In the genomic region with DNA sequence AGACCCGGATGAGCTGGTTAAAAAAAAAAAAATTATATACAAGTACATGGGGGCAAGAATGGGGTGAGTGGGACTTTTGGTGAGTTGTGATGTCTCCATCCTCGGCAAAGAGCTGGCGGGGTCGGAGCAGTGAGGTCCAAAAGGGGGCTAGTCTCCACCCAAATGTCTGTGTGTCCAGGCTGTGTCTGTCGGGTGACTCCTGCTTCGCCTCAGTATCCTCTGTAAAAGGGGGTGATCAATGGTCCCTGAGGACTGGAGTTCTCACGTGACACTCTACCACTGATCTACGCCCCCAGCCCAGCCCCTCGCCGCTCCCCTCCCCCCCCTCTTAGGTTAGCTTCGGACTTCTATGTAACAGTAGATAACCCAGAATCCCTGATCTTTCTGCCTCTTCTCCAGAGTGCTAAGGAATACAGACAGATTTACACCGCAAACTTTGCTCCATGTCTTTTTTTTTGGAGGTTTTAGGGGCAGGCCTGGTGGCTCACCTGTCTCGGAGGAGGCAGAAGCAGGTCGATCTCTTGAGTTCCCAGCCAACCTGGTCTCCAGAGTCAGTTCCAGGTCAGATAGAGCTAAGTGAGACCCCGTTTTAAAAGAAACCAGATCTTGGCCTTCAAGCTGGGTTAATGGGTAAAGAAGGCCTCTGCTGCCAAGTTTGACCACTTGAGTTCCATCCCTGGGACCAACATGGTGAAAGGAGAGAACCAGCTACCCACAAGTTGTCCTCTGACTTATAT, we compare ENCODE assay signal across 9 mouse cellular contexts. TPM values are rescaled to one million over a fixed set of nuclear protein-coding genes. Genes with fewer than 3 reads are reported as not detected.
DNase-seq lines count a peak whose midpoint lies in the region; ATAC-seq lines count a peak whose summit lies in the region.
"Had no signal": no experiment of that assay in that cellular context is flagged by ENCODE, and none has a peak within 500 bp of the region (broad histone marks: within the 10 kb centered on the region; RNA-seq: fewer than 3 reads in every experiment).

No protein-coding gene starts in this region.

- peak overlapping the region; percentile 97 for H3K27ac ChIP-seq in heart, embryonic 10.5 days
- no peak overlapping the region; the same call in 1 of the 2 replicates for H3K27ac ChIP-seq in forebrain, embryonic 14.5 days (ENCODE audit: low read depth, low read length)
- peak overlapping the region; percentile 91 for H3K27ac ChIP-seq in liver, embryonic 15.5 days (replicated peaks)

- H3K27me3 ChIP-seq in heart, embryonic 10.5 days (ENCODE audit: insufficient read depth, poor library complexity, severe bottlenecking) = peaks cover 13% of the 10 kb centered on the region
- H3K27me3 ChIP-seq in forebrain, embryonic 14.5 days (replicated peaks; ENCODE audit: control insufficient read depth, insufficient read depth, low read length) = no peaks in the 10 kb centered on the region
- H3K27me3 ChIP-seq in liver, embryonic 15.5 days = no peaks in the 10 kb centered on the region
- H3K27me3 ChIP-seq: Patski had no signal

- no peak for DNase-seq in heart, embryonic 10.5 days (ENCODE audit: low spot score)
- no peak for DNase-seq in heart, adult 18-20 months
- peak; percentile 67 for DNase-seq in ES-CJ7 (ENCODE audit: low read depth, low spot score)
- no peak for DNase-seq in forebrain, embryonic 14.5 days (ENCODE audit: low spot score)
- DNase-seq in left cerebral cortex, postnatal 4 days = no peak
- no peak for DNase-seq in frontal cortex, postnatal 14 days (ENCODE audit: low spot score in 2 of 2)
- no peak for DNase-seq in layer of hippocampus, postnatal 10 days (ENCODE audit: low spot score in 2 of 2)

- 47% methylated on average over 15 of the region's 15 CpGs for WGBS in heart, embryonic 10.5 days
- WGBS in forebrain, embryonic 14.5 days = 65% methylated on average over 15 of the region's 15 CpGs
- 44% methylated on average over 15 of the region's 15 CpGs for WGBS in liver, embryonic 15.5 days (ENCODE audit: insufficient replicate concordance)

- peaks cover 27% of the 10 kb centered on the region for H3K36me3 ChIP-seq in heart, embryonic 10.5 days
- H3K36me3 ChIP-seq in forebrain, embryonic 14.5 days (ENCODE audit: control insufficient read depth, insufficient read depth, low read length) = peaks cover 26% of the 10 kb centered on the region
- H3K36me3 ChIP-seq in liver, embryonic 15.5 days (replicated peaks) = peaks cover 33% of the 10 kb centered on the region

- H3K9ac ChIP-seq in forebrain, embryonic 14.5 days (ENCODE audit: low read length) = peak overlapping the region; percentile 81; the same call in 1 of the 2 replicates
- peak overlapping the region; percentile 74; the same call in 1 of the 2 replicates for H3K9ac ChIP-seq in liver, embryonic 15.5 days

- peaks cover 53% of the 10 kb centered on the region for H3K4me1 ChIP-seq in heart, embryonic 10.5 days
- peaks cover 7% of the 10 kb centered on the region; the same call in 1 of the 2 replicates for H3K4me1 ChIP-seq in forebrain, embryonic 14.5 days (ENCODE audit: control insufficient read depth, insufficient read depth, low read length)
- peaks cover 57% of the 10 kb centered on the region for H3K4me1 ChIP-seq in liver, embryonic 15.5 days (replicated peaks)

- ATAC-seq in forebrain, embryonic 14.5 days = no peak
- no peak for ATAC-seq in liver, embryonic 15.5 days (ENCODE audit: insufficient read depth)
- ATAC-seq: Patski had no signal

- H3K4me3 ChIP-seq in heart, embryonic 10.5 days = peak overlapping the region; percentile 97
- peak overlapping the region; percentile 97 for H3K4me3 ChIP-seq in forebrain, embryonic 14.5 days (ENCODE audit: low read depth, low read length)
- H3K4me3 ChIP-seq in liver, embryonic 15.5 days (replicated peaks) = peak overlapping the region; percentile 89

- H3K4me2 ChIP-seq in forebrain, embryonic 14.5 days (ENCODE audit: low read length) = peak overlapping the region; percentile 75
- H3K4me2 ChIP-seq in liver, embryonic 15.5 days = peak overlapping the region; percentile 94

- intact Hi-C loops in left cerebral cortex, postnatal 4 days (cut with DNase I) = no loop called here

- H3K9me3 ChIP-seq in heart, embryonic 10.5 days = no peaks in the 10 kb centered on the region
- peaks cover 3% of the 10 kb centered on the region; the same call in 1 of the 2 replicates for H3K9me3 ChIP-seq in forebrain, embryonic 14.5 days (replicated peaks; ENCODE audit: control insufficient read depth, low read length)
- no peaks in the 10 kb centered on the region for H3K9me3 ChIP-seq in liver, embryonic 15.5 days (replicated peaks)

RNA-seq across cellular contexts. Expression of a gene that starts 1.4 kb away (rescaled TPM):
- polyA plus RNA-seq in heart, embryonic 10.5 days (2016; fragmentation: Nextera tagmentation; extraction: Ambion mirVana) = 873 and 1,060 TPM in 2 replicates
- total RNA-seq in heart, adult 18-20 months (2021) = 100 to 1,000 TPM; 714 to 715 TPM
- 1,037 and 1,253 TPM in 2 replicates for polyA plus RNA-seq in forebrain, embryonic 14.5 days (2014; fragmentation: Nextera tagmentation; extraction: Ambion mirVana)
- polyA plus RNA-seq in liver, embryonic 15.5 days (2015; fragmentation: Nextera tagmentation; extraction: Ambion mirVana) = 534 and 633 TPM in 2 replicates
- total RNA-seq in left cerebral cortex, postnatal 4 days (2021) = 1,000 to 10,000 TPM in 1 of 2 experiments, 100 to 1,000 TPM in 1; 958 to 1,083 TPM
- total RNA-seq in layer of hippocampus, postnatal 10 days (2021) = 100 to 1,000 TPM; 946 to 985 TPM

RNA-seq across cellular contexts. Expression of a gene that starts 5.7 kb away (rescaled TPM):
- 1,266 and 1,534 TPM in 2 replicates for polyA plus RNA-seq in heart, embryonic 10.5 days (2016; fragmentation: Nextera tagmentation; extraction: Ambion mirVana)
- total RNA-seq in heart, adult 18-20 months (2021) = 100 to 1,000 TPM; 512 to 646 TPM
- 981 and 1,280 TPM in 2 replicates for polyA plus RNA-seq in forebrain, embryonic 14.5 days (2014; fragmentation: Nextera tagmentation; extraction: Ambion mirVana)
- polyA plus RNA-seq in liver, embryonic 15.5 days (2015; fragmentation: Nextera tagmentation; extraction: Ambion mirVana) = 673 and 768 TPM in 2 replicates
- 100 to 1,000 TPM; 707 to 729 TPM for total RNA-seq in left cerebral cortex, postnatal 4 days (2021)
- 100 to 1,000 TPM; 456 to 554 TPM for total RNA-seq in layer of hippocampus, postnatal 10 days (2021)

RNA-seq across cellular contexts. Expression of a gene that starts 6.1 kb away (rescaled TPM):
- polyA plus RNA-seq in heart, embryonic 10.5 days (2016; fragmentation: Nextera tagmentation; extraction: Ambion mirVana) = 0.36 and 0.58 TPM in 2 replicates
- total RNA-seq in heart, adult 18-20 months (2021) = under 1 TPM; 0.26 to 0.47 TPM
- polyA plus RNA-seq in forebrain, embryonic 14.5 days (2014; fragmentation: Nextera tagmentation; extraction: Ambion mirVana) = 0.22 and 0.88 TPM in 2 replicates
- 0.10 TPM in 1 of 2 replicates, not detected in the other for polyA plus RNA-seq in liver, embryonic 15.5 days (2015; fragmentation: Nextera tagmentation; extraction: Ambion mirVana)
- total RNA-seq in left cerebral cortex, postnatal 4 days (2021) = under 1 TPM in 1 of 2 experiments, not detected in 1; 0.50 TPM
- not detected for total RNA-seq in layer of hippocampus, postnatal 10 days (2021)
- polyA plus RNA-seq: Patski had no signal

RNA-seq across cellular contexts. Expression of a gene that starts 6.3 kb away (rescaled TPM):
- polyA plus RNA-seq in heart, embryonic 10.5 days (2016; fragmentation: Nextera tagmentation; extraction: Ambion mirVana) = 2.5 and 3.1 TPM in 2 replicates
- total RNA-seq in heart, adult 18-20 months (2021) = 1 to 10 TPM; 2.7 to 5.3 TPM
- 0.61 and 1.3 TPM in 2 replicates for polyA plus RNA-seq in forebrain, embryonic 14.5 days (2014; fragmentation: Nextera tagmentation; extraction: Ambion mirVana)
- polyA plus RNA-seq in liver, embryonic 15.5 days (2015; fragmentation: Nextera tagmentation; extraction: Ambion mirVana) = 3.4 and 3.7 TPM in 2 replicates
- 1 to 10 TPM; 2.8 to 3.0 TPM for total RNA-seq in left cerebral cortex, postnatal 4 days (2021)
- total RNA-seq in layer of hippocampus, postnatal 10 days (2021) = 1 to 10 TPM; 4.3 to 6.0 TPM

RNA-seq across cellular contexts. Expression of a gene that starts 24.2 kb away (rescaled TPM):
- polyA plus RNA-seq in heart, embryonic 10.5 days (2016; fragmentation: Nextera tagmentation; extraction: Ambion mirVana) = 97.8 and 102 TPM in 2 replicates
- 10 to 100 TPM; 35.5 to 42.7 TPM for total RNA-seq in heart, adult 18-20 months (2021)
- polyA plus RNA-seq in forebrain, embryonic 14.5 days (2014; fragmentation: Nextera tagmentation; extraction: Ambion mirVana) = 101 and 108 TPM in 2 replicates
- polyA plus RNA-seq in liver, embryonic 15.5 days (2015; fragmentation: Nextera tagmentation; extraction: Ambion mirVana) = 42.2 and 46.8 TPM in 2 replicates
- total RNA-seq in left cerebral cortex, postnatal 4 days (2021) = 100 to 1,000 TPM; 100 to 101 TPM
- 10 to 100 TPM; 60.7 to 63.1 TPM for total RNA-seq in layer of hippocampus, postnatal 10 days (2021)
